Mouse (Mus musculus): ENCODE results near the gene Neurl1a.
"Not testable (repeated sequence)": the region's sequence is repeated elsewhere in the genome, so short reads cannot be mapped to it uniquely, and the experiment has no call there.

The Neurl1a gene

DNA sequence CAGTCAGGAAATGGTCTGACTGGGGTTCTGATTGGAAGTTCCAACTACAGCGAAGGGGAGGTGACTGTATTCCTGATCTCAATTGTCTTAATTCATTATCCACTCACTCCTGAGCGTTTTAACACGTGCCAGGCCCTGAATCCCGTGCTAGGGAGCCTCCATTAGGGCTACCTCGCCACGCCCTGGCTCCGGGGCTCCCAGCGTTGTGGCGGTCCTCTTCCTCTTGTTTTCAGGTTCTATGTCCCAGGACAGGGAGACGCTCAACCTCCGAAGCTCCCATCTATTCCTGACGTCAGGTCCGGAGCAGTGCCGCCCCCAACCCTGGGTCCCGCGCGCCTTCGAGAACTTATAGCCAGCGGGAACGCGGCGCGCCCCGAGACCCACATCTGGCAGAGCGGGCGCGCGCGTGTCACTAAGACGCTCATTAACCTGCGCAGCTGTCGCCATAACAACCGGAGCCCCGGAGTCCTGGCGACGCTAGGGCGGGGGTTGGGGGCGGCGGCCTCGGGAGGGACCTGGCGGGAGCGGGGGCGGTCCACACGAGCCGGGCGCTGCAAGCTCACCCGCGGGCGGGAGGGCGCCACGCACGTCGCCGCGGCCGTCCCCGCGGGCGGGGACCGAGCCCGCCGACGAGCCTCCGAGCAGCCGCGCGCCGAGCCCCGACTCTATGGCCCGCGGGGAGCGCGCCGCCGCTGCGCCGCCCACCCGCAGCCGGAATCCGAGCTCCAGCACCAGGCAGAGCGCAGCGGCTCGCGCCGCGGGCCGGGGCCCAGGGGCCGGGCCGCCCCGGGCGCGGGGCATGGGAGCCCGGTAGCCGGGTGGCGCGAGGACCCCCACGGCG is at the start of gene Neurl1a:
Neurl1a (plus strand) TSS at position 390 of the 841 bp plus-strand sequence.
- DNase-seq (ENCODE audit: low spot score) = peak; percentile 7

DNA sequence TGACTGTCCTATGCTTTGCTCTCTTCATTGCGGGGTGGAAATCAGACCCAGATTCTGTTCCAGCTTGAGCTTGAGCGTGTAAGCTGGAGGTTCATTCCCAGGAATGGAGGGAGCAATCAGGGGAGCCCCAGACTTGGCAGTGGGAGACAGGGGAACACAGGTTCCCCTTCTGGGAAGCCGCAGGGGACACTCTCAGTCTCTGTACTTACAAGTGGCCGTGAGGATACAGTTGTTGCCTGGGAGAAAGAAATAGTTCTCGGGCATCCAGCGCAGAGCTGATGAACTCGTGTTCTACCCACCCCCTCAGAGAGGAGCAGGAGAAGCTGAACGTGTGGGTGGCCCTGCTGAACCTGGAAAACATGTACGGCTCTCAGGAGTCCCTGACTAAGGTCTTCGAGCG is 49.8 kb upstream of the Neurl1a start:
- DNase-seq (ENCODE audit: low spot score) = no peak

DNA sequence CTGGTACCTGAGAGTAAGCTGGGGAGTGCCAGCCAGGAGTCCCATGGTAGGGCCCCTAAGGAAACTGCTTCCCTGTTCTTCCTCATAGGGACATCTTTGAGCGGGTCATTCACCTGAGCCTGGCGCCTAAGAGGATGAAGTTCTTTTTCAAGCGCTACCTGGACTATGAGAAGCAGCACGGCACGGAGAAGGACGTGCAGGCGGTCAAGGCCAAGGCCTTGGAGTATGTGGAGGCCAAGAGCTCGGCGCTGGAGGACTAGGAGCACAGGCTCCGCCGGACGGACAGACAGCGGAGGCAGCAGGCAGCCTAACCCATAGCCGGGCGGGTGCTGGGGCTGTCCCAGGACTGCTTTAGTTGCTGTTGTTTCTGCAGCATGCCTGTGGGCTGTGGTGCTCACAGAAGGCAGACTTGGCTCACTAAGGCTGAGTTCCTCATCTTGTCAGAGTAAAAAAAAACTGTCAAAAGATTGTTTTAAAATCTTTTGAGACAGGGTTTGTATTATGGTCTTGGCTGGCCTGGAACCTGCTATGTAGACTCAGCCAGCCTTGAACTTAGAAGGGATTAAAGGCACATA is 48.0 kb upstream of the Neurl1a start:
- DNase-seq (ENCODE audit: low spot score) = no peak

DNA sequence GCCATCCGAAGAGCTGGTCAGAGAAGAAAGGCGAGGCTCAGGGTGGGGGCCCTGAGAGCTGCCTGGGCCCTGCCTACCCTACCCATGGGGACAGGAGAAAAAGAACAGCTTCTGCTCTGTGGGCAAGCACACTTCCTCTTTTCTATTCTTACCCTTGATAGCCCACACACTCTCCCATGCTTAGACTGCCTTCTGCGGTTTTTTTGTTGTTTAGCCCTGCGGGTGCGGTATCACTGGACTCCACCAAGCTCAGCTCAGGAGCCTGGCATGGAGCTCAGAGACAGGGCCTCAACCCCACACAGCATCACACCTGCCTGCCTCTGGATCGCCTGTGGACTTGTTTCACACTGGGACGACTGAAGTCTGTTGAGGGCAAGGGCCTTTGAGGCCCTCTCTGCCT is 45.5 kb upstream of the Neurl1a start:
- DNase-seq (ENCODE audit: low spot score) = peak; percentile 44

DNA sequence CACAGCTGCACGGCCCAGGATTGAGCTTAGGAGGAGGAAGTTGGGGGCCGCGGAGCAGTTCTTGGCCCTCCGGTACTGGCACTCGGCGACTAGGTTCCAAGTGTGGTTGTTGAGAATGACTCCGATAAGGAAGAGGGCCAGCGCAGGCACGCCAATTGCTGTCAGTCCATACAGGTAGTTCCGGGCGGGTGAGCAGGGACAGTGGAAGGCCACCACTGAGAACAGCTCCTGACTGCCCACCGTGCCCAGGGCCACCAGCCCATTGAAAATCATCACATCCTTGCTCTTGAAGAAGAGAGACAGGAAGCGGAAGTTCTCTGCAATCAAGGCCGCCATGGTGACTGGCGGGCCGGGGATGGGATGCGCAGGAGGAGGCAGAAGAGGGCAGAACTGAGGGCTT is 43.1 kb upstream of the Neurl1a start:
- DNase-seq (ENCODE audit: low spot score) = no peak

DNA sequence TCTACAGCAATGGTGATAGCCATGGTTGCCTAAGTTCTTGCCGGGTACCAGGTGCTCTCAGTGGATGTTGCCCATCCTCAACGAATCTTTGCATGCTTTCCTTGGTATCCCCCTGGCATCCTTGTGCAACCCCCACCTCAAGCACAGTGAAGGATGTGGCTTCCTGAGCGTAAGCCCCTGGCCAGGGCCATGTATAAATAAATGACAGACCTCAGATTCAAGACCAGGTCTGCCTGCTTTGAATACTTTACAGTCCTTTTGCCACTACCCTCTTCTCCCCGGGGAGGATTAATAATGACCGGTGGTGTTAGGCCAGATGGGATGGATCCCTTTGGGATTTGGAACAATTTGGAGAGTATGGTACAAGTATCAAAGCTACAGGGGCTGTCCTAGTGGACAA is 42.5 kb upstream of the Neurl1a start:
- no peak for DNase-seq (ENCODE audit: low spot score)

DNA sequence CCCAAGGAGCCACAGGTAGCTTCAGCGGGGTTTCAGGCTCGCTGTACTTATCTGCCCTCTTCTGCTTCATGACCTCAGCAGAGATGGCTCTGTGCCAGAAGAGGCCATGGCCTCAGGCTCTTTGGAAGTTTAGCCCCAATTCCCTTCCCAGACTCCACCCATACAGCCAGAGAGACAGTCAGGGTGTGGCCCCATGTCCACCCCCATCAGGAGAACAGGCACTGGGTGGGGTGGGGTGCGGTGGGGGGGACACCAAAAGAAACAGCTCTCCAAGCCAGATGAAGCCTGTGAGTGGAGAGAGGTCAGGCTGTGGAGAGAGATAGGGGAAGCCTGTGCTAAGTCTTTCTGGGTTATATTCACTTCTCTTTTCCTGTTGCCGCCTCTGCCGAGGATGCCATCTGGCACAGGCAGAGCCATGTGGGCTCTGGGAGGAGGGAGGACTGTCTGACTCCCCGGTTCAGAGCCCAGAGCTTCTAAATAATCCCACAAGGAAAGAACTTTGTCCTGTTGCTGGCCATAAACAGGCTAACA is 41.5 kb upstream of the Neurl1a start:
- DNase-seq (ENCODE audit: low spot score) = peak; percentile 64

DNA sequence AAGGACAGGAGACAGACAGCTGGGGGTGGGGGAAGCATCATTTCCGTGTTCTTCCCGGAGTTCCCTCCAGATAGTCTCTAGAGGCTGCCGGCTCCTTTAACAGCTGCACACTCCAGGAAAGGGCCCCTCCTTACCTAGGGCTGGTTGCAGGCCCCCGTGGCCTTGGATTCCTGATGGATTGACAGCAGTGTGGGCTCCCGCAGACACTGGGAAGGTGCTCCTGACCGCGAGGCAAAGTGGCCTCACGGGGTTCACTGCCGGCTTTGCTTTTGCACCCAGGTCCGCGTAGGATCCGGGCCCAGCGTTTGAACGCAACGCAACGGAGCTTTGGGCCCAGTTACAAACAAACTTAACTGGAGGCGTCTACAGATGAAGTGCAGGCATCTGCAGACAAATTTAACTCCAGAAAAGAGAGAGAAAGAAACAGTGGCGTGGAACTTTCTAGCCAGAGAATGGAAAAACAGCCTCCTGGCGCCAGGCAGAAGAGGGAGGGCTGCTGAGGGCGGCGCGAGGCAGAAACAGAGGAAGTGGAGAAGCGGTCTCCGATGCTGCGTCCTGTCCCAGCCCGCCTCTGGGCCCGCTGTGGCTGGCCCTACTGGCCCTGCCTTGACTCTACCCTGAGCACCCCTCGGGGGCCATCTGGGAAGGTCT is 40.7 kb upstream of the Neurl1a start, which contains the start of gene Calhm2:
Calhm2 (minus strand) TSS at position 524 of the 651 bp plus-strand sequence.
- peak; percentile 41 for DNase-seq (ENCODE audit: low spot score)

DNA sequence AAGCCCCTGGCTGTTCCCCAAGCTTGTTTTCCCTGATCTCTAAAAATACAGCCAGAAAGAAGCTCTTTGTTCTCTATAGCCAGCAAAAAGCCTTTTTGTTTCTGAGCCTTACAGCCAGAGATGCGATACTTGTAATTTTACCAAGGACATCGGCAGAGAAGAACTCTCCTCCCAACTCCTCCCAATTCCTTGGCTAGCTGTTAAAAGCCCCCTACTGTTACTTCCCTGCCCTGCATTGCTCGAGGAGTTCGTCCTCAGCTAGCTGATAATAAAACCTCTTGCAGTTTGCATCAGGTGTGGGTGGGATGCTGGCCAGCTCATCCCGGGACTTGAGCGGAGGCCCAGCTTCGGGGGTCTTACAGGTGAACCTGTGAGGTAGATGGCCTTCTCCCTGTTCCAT is 39.0 kb upstream of the Neurl1a start:
- DNase-seq (ENCODE audit: low spot score) = not testable (repeated sequence)

DNA sequence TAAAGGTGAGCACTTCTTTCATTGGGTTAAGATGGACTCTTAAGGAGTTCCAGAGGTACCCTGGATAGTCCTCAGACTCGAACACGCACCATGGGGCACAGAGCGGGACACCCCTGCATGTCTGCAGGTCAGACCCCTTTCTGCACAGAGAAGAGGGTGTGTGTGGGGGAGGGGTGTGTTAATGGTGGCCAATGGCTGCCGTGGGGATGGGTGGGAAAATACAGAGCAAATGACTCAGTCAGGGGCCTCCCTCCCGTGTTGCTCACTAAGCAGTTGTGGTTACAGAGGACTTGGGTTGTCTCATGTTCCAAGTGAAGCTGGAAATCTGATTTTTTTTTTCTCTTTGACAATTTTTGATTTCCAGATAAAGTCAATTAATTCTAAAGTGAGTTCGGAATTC is 36.2 kb upstream of the Neurl1a start:
- DNase-seq (ENCODE audit: low spot score) = no peak

DNA sequence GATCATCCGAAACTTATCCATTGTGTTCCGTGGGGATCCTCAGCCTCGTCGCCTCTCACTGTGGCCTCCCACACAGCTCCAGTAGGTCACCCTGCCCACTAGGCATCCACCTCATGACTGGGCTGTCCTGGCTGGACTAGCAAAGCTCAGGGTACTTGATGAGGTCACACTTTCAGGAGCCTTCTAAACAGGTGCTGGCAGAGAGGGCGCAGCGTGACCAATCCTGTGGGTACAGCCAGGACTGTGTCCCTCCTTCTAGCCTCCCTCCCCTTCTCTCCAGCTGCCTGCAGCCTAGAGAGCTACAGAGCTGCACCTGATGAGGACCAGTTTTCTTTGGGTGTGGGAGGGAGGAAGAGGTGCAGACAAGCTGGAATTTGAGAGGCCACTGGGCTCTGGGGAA is 34.5 kb upstream of the Neurl1a start, which contains the start of gene Calhm1:
Calhm1 (minus strand) TSS at position 101 of the 400 bp plus-strand sequence.
- DNase-seq (ENCODE audit: low spot score) = no peak

DNA sequence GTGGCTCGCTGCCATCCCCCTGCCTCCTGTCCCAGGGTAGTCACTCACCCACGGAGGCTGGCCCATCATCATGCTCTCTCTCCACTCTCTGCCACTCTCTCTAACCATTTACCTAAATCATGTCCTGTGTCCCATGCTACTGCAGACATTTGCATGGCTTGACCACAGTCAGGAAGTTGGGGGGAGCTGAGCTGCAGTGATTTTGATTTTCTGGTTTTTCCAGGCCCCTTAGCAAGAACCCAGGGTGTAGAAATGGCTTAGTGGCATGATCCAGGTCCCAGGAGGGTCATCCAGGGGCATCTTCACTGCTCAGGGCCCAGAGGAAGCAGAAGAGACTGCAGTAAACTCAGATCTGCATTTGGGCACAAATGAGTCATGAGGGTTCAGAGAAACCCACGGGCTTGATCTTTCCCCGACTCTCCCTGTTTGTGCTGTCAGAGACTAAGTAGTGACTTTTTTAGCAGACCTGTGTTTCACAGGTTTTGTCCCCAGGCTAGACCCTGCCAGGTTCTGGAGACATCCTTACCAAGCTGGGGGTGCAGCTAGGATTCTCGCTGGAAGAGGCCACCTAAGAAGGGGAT is 30.3 kb upstream of the Neurl1a start:
- no peak for DNase-seq (ENCODE audit: low spot score)

DNA sequence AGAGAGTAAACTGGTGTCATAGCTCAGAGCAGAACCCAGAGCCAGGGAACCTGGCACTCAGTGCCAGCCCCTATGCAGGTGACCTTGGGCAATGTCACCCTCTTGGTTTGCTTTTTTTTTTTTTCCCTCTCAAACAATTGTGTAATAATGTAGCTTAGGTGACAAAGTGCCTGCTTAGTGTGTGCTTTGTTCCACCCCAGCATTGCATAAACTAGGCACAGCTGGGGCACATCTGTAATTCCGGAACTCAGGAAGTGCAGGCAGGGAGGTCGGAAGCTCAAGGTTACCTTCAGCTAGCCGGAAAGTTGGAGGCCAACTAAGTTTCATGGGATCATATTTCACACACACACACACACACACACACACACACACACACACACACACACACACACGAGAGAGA is 28.8 kb upstream of the Neurl1a start:
- peak; percentile 28 for DNase-seq (ENCODE audit: low spot score)

DNA sequence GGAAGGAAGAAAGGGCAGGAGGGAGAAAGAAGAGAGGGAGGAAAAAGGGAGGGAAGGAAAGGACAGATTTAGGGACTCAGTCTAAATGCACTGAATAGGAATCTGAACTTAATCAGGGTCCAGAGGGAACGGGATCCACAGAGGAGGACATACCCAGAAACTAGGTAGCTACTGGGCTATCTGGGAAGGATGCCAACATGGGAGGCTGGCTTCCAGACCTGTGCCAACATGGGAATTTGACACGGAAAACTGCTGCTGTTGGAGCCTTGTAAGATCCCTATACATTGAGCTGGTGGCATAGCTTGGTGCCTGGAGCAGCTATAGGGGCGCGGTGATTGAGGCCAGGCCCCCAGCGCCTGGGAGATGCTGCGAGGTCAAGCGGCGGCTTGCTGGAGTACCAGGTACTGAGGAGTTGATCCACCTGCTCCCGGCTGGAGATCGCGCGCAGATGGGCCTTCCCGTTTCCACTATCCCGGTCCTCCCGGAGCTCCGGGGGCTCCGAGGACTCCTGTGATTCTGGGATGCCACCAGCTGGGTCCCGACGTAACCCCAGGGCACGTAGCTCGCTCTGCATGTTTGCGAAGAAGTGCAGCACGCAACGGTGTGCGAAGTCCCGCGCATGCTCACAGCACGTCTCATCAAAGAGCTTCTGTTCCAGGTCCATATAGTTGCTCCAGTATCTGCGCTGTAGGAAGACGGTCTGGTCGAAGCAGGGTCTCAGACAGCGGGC is 27.1 kb upstream of the Neurl1a start:
- DNase-seq (ENCODE audit: low spot score) = no peak

DNA sequence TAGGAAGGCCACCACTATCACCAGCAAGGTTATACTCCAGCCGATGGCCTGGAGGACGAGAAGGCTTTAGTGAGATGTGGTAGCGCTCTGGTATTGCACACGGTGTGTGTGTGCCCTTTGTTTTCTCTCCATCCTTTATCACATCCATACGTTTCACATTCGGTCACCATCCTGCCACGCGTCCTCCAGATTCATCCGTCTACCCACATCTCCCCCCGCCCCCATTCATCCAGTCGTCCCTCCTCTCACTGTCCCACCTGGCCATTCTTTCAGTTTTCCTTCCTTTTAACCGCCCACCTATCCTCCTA is 26.6 kb upstream of the Neurl1a start:
- no peak for DNase-seq (ENCODE audit: low spot score)

DNA sequence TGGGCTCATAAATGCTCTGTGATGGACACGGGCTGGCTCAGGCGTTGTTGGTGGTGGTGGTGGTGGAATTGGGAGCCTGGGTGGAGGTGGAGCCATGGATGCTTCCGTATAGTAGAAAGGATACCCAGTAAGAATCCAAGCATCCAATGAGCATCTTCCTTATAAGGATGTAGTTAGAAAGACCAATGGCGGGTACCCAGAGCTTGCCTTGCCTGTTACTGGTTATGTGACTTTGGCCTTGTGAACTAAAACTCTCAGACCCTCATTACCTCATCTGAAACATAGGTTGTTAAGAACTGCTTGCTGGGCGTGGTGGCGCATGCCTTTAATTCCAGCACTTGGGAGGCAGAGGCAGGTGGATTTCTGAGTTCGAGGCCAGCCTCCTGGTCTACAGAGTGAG is 24.9 kb upstream of the Neurl1a start:
- DNase-seq (ENCODE audit: low spot score) = no peak

DNA sequence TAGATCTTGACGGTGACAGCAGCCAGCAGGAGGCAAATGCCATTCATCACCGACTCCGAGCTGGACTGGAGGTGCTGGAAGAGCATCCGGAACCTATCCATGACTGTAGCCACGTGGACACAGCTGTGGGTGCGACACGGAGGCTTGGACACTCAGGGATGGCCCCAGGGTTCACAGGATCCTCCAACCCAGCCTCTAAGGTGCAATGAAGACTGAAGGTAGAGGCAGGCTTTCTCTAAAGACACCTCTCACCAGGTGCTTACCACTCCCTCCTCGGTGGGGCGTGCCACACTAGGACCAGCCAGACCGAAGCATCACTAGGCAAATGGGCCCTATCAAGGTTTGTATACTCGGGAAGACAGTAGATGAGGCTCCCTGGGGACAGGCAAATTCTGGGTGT is 21.0 kb upstream of the Neurl1a start, which contains the start of gene Calhm3:
Calhm3 (minus strand) TSS at position 101 of the 400 bp plus-strand sequence.
- no peak for DNase-seq (ENCODE audit: low spot score)

DNA sequence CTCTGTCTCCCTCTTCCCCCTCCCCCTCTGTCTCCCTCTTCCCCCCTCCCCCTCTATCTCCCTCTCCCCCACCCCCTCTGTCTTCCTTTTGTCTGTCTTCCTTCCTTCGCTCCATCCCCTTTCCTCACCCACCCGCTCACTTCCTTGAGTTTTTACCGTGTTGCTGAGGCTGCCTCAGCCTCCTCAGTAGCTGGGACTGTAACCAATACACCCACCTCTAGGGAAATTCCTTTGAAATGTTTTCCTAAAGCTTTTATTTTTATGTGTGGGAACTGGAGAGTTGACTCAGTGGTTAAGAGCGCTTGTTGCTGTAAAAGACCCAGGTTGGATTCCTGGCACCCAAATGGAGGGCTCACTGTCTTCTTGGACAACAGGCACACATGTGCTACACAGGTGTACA is 17.0 kb upstream of the Neurl1a start:
- no peak for DNase-seq (ENCODE audit: low spot score)

DNA sequence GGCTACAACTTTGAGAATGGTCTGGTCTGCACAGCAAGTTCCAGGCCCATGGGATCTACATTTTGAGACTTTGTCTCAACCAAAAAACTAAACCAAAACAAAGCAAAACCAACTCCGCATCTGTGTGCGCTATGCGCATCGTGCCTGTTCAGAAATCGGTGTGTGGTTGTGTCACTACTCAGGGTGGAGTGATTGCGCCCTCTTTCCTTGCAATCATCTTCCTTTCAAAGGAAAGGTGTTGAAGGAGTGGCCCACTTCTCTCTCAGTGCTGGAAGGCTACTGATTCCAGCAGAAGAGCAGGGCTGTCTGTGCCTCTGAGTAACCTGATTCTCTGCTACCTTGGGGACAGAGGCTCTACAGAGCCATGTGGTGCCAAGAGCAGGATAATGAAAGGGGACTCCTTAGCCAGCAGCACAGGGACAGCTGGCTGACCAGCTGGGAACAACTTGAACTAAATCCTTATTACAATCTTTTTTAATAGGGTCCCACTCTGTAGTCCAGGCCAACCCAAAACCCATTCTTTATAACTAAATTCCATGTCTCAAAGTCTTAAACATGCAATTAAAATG is 15.4 kb upstream of the Neurl1a start:
- no peak for DNase-seq (ENCODE audit: low spot score)

DNA sequence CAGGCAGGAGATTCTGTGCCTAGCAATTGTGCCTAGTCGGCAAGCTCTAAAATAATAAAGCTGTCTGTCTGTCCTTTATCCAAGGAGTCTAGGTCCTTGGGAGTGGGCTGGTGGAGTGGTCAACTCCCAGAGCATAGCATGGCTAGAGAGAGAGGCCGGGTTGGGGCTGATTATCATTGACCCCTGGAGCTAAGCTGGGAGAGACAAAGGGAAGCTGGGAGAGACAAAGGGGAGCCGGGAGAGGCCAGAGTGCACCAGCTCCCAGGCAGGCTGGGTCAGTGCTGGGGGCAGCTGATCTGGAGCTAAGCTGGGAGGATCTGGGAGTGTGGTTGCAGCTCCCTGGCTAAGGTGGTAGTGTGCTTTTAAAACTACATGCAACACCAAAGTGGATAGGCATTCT is 11.9 kb upstream of the Neurl1a start:
- no peak for DNase-seq (ENCODE audit: low spot score)

DNA sequence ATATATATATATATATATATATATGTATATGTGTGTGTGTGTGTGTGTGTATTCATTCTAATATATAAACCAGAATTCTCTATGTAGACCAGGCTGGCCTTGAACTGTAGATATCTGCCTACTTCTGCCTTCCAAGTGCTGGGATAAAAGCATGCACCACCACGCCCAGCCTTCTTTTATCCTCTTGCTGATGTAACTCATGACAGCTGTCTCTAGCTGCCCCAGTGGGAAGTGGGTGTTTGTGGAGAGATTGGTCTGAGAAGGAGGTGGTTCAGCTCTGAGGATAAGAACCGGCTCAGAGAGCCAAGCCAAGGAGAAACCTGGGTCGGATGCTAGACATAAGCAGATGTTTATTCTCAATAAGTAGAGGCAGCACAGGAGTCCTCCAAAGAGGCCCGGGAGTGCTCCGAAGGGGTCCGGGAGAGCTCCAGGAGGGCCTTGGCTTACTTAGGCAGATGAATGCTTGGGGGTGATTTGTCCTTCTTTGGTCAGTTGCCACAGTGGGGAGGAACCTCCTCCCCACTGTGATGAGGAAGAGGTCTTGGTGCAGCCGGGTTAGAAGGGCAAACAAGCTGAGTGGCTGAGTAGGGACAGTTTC is 10.9 kb upstream of the Neurl1a start:
- DNase-seq (ENCODE audit: low spot score) = no peak
